Mouse (Mus musculus) CH12.LX (cell line): Measurements from ENCODE around the gene Tmem255b. TPM values are rescaled to one million over a fixed set of nuclear protein-coding genes. Genes with fewer than 3 reads are reported as not detected.

Source experiments
- DNase-seq: peaks from one replicate; pipeline ENCODE4 v3.0.0-alpha.2; 2013; ENCODE audit errors: extremely low read depth
- H3K27ac ChIP-seq: 2 replicates; pipeline ENCODE4 v1.5.1; 2012; ENCODE audit warnings: low read depth, mild to moderate bottlenecking, control low read depth, moderate library complexity; ENCODE audit not compliant: insufficient read depth
- H3K27me3 ChIP-seq: replicated peaks from 2 replicates; pipeline ENCODE3; 2012; ENCODE audit warnings: inconsistent platforms
- H3K36me3 ChIP-seq, 2 experiments: replicated peaks in 1 of 2; 2 replicates each; pipeline versions ENCODE3 to v1.6.1; 2012; ENCODE audit warnings: inconsistent platforms in 1 of 2, low read length in 1 of 2, mild to moderate bottlenecking in 1 of 2, mixed read lengths in 1 of 2, moderate library complexity in 1 of 2; ENCODE audit not compliant: control insufficient read depth in 1 of 2, insufficient read depth in 1 of 2
- H3K4me1 ChIP-seq, 2 experiments: 2 replicates each; pipeline ENCODE4 v1.6.1; 2012; ENCODE audit warnings: inconsistent platforms in 1 of 2, moderate library complexity in 1 of 2; ENCODE audit not compliant: insufficient read depth in 2 of 2, control insufficient read depth in 1 of 2
- H3K4me2 ChIP-seq: 2 replicates; pipeline ENCODE4 v1.6.1; 2012; ENCODE audit warnings: low read depth, mild to moderate bottlenecking, control low read depth; ENCODE audit not compliant: poor library complexity, insufficient read depth, severe bottlenecking
- H3K4me3 ChIP-seq, 3 experiments: fragments of 150-350 bp in 1 of 3; sonication (generic) in 1 of 3; replicated peaks in 1 of 3; 2 replicates each; pipeline versions ENCODE3 to v1.5.1; 2011 to 2012; ENCODE audit warnings: low read depth in 2 of 3, low read length in 2 of 3, mild to moderate bottlenecking in 2 of 3, moderate library complexity in 2 of 3, control low read depth in 1 of 3, improper control_type of control experiment in 1 of 3, inconsistent platforms in 1 of 3, mixed read lengths in 1 of 3; ENCODE audit not compliant: poor library complexity in 1 of 3
- H3K79me2 ChIP-seq: replicated peaks from 2 replicates; pipeline ENCODE4 v1.6.1; 2012; ENCODE audit warnings: mild to moderate bottlenecking, moderate library complexity; ENCODE audit not compliant: control insufficient read depth, poor library complexity, insufficient read depth, severe bottlenecking; ENCODE audit errors: extremely low read depth
- H3K9ac ChIP-seq: 2 replicates; pipeline ENCODE4 v1.6.1; 2012; ENCODE audit warnings: low read depth, mild to moderate bottlenecking, control low read depth, moderate library complexity; ENCODE audit not compliant: insufficient read depth
- H3K9me3 ChIP-seq: replicated peaks from 2 replicates; pipeline ENCODE3; 2012; ENCODE audit warnings: low read length, inconsistent platforms, mixed read lengths
- EP300 ChIP-seq: IDR thresholded peaks from 2 replicates; pipeline ENCODE4 v1.6.1; 2011; ENCODE audit warnings: low read length, improper control_type of control experiment
- HCFC1 ChIP-seq: IDR thresholded peaks from 2 replicates; pipeline ENCODE4 v1.6.1; 2012; ENCODE audit warnings: low read depth, mild to moderate bottlenecking, inconsistent platforms, low read length, improper control_type of control experiment
- JUN ChIP-seq: IDR thresholded peaks from 2 replicates; pipeline ENCODE4 v1.6.1; 2011; ENCODE audit warnings: low read depth, mild to moderate bottlenecking, low read length, improper control_type of control experiment, moderate library complexity; ENCODE audit not compliant: insufficient read depth
- KAT2A ChIP-seq: IDR thresholded peaks from 2 replicates; pipeline ENCODE4 v1.6.1; 2012; ENCODE audit warnings: low read length, improper control_type of control experiment, inconsistent platforms; ENCODE audit not compliant: insufficient replicate concordance
- MAZ ChIP-seq: IDR thresholded peaks from 2 replicates; pipeline ENCODE4 v1.6.1; 2012; ENCODE audit warnings: low read depth, mild to moderate bottlenecking, inconsistent platforms, low read length, improper control_type of control experiment, moderate library complexity
- NRF1 ChIP-seq: IDR thresholded peaks from 2 replicates; pipeline ENCODE4 v1.6.1; 2014; ENCODE audit warnings: low read depth, mild to moderate bottlenecking, inconsistent platforms, low read length, improper control_type of control experiment, moderate library complexity
- PAX5 ChIP-seq: IDR thresholded peaks from 2 replicates; pipeline ENCODE4 v1.6.1; 2012; ENCODE audit warnings: low read length, inconsistent platforms, mixed read lengths
- POLR2A ChIP-seq: IDR thresholded peaks from 2 replicates; pipeline ENCODE4 v1.6.1; 2011; ENCODE audit warnings: low read depth, mild to moderate bottlenecking, improper control_type of control experiment, low read length
- SIN3A ChIP-seq: IDR thresholded peaks from 2 replicates; pipeline ENCODE4 v1.6.1; 2012; ENCODE audit warnings: low read length, improper control_type of control experiment, inconsistent platforms
- TBP ChIP-seq: conservative IDR thresholded peaks from 2 replicates; pipeline ENCODE4 v1.6.1; 2011; ENCODE audit warnings: low read depth, low read length, improper control_type of control experiment
- TCF12 ChIP-seq: IDR thresholded peaks from 2 replicates; pipeline ENCODE4 v1.6.1; 2014; ENCODE audit warnings: low read depth, mild to moderate bottlenecking, inconsistent platforms, low read length, improper control_type of control experiment
- UBTF ChIP-seq: IDR thresholded peaks from 2 replicates; pipeline ENCODE4 v1.6.1; 2012; ENCODE audit warnings: low read depth, mild to moderate bottlenecking, inconsistent platforms, low read length, improper control_type of control experiment, moderate library complexity
- USF1 ChIP-seq: IDR thresholded peaks from 2 replicates; pipeline ENCODE4 v1.6.1; 2014; ENCODE audit warnings: low read depth, mild to moderate bottlenecking, inconsistent platforms, low read length, improper control_type of control experiment
- USF2 ChIP-seq: conservative IDR thresholded peaks from 2 replicates; pipeline ENCODE4 v1.6.1; 2011; ENCODE audit warnings: low read depth, low read length, improper control_type of control experiment
- ZC3H11A ChIP-seq: IDR thresholded peaks from 2 replicates; pipeline ENCODE4 v1.6.1; 2012; ENCODE audit warnings: low read depth, mild to moderate bottlenecking, inconsistent platforms, low read length, improper control_type of control experiment
- dilution Hi-C: fragments of 300-500 bp; cut with MboI; formaldehyde crosslinking; loops from 2 replicates; pipeline ENCODE4 v1.14.3; 2020; ENCODE audit warnings: low sequenced_read_pairs; ENCODE audit not compliant: extremely low pct_unique_long_range_greater_than_20kb, extremely low pct_ligation_motif_present
- in situ Hi-C: fragments of 300-500 bp; cut with MboI; formaldehyde crosslinking; loops from 3 replicates; pipeline ENCODE4 v1.14.3; 2019; ENCODE audit warnings: low sequenced_read_pairs, low pct_ligation_motif_present, low pct_unique_long_range_greater_than_20kb, mixed read lengths
- polyA plus RNA-seq: library from polyadenylated mRNA; unstranded; fragments of >175 nt; gene quantifications from 2 replicates; pipeline ENCODE4 v1.2.1, GENCODE M21; 2012; ENCODE audit warnings: low read depth; ENCODE audit not compliant: insufficient read length
- total RNA-seq, 2 experiments: library from RNA; depleted of rRNA; stranded (reverse); fragments of 300-350 nt in 1 of 2; fragments of >200 nt in 1 of 2; gene quantifications; 2 replicates each; pipeline ENCODE4 v1.2.3; 2012 to 2014

The Tmem255b gene
- total and polyA plus RNA-seq, 3 experiments, result not detected

DNA sequence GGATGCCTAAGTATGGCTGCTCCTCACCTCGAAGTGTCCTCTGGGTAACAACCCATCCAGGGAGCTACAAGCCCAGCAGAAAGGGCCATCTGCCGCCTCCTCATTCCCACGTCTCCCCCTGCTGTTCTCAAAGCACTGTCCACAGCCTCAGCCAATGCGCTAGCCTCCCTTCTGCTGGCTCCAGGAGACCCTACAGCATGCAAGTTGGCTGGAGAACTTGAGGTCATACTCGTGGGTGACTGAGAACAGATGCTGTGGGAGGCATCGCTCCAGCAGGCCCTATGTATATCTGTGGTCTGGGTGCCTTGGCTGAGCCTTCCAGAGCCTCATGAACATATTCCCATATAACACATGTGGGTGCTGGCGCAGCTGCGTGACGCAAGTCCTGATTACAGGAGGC is 33.7 kb downstream of the Tmem255b start:
- TF ChIP-seq ZC3H11A, result no peak
- no peak for TF ChIP-seq MAZ
- TF ChIP-seq UBTF, result no peak
- no peak for TF ChIP-seq EP300
- TF ChIP-seq TCF12, result no peak
- TF ChIP-seq TBP, result no peak
- TF ChIP-seq POLR2A, result no peak
- H3K4me1 ChIP-seq, result peaks cover 5 to 17% of the 10 kb centered on the region in 2 experiments
- H3K9me3 ChIP-seq, result no peaks in the 10 kb centered on the region
- H3K36me3 ChIP-seq, result no peaks in the 10 kb centered on the region
- H3K9ac ChIP-seq, result no peak overlapping the region
- no peak overlapping the region for H3K27ac ChIP-seq
- peaks cover 69% of the 10 kb centered on the region for H3K27me3 ChIP-seq
- dilution Hi-C loops (no loop called here), in situ Hi-C loops (loop anchor here (10.0 kb wide), 1 partner anchor 276 kb away; no protein-coding TSS in a partner anchor)
- no peaks in the 10 kb centered on the region for H3K79me2 ChIP-seq
- no peak for DNase-seq
- H3K4me3 ChIP-seq, result no peak overlapping the region
- no peak overlapping the region for H3K4me2 ChIP-seq

- no peak for DNase-seq
- Histone ChIP-seq H3K4me2 (no peak overlapping the region), H3K4me3 (no peak overlapping the region), H3K27ac (no peak overlapping the region), H3K27me3 (peaks cover 70% of the 10 kb centered on the region), H3K9me3 (no peaks in the 10 kb centered on the region), H3K4me1 (peaks cover 3 to 5% of the 10 kb centered on the region in 2 experiments; a peak in 2 of 4 replicates), H3K9ac (no peak overlapping the region), H3K36me3 (no peaks in the 10 kb centered on the region), H3K79me2 (no peaks in the 10 kb centered on the region)
- in situ Hi-C loops (no loop called here), dilution Hi-C loops (no loop called here)
- TF ChIP-seq PAX5 (no peak), NRF1 (no peak), USF1 (no peak), USF2 (no peak), HCFC1 (no peak)
These were observed 36.5 kb downstream of the Tmem255b start for GRCm38 (mm10) chr8:13471484-13471883.

- H3K4me3 ChIP-seq, result no peak overlapping the region
- no peak overlapping the region for H3K4me2 ChIP-seq
- no peak overlapping the region for H3K9ac ChIP-seq
- H3K79me2 ChIP-seq, result no peaks in the 10 kb centered on the region
- TF ChIP-seq USF1 (no peak), JUN (no peak), ZC3H11A (no peak), USF2 (no peak), UBTF (no peak), SIN3A (no peak), KAT2A (no peak), TBP (no peak)
- H3K27me3 ChIP-seq, result peaks cover 70% of the 10 kb centered on the region
- dilution Hi-C loops (no loop called here), in situ Hi-C loops (no loop called here)
- peaks cover 3 to 5% of the 10 kb centered on the region in 2 experiments; a peak in 2 of 4 replicates for H3K4me1 ChIP-seq
- H3K27ac ChIP-seq, result no peak overlapping the region
- H3K9me3 ChIP-seq, result no peaks in the 10 kb centered on the region
- DNase-seq, result no peak
- H3K36me3 ChIP-seq, result no peaks in the 10 kb centered on the region
These were observed 37.3 kb downstream of the Tmem255b start for GRCm38 (mm10) chr8:13472284-13472683.
